Mouse (Mus musculus): ENCODE results near the gene Cacnb1. TPM values are rescaled to one million over a fixed set of nuclear protein-coding genes. Genes with fewer than 3 reads are reported as not detected.

The Cacnb1 gene
- polyA plus RNA-seq, 1 experiment from 2014 or later, result 59.6 TPM

GRCm38 (mm10) chr11:98005686-98006085 lies 17.1 kb downstream of the Cacnb1 start:
- Histone ChIP-seq H3K27me3 (replicated peaks; ENCODE audit: control insufficient read depth, insufficient read depth, low read length) (no peaks in the 10 kb centered on the region), H3K9me3 (ENCODE audit: control insufficient read depth, low read length) (no peaks in the 10 kb centered on the region), H3K4me1 (ENCODE audit: control insufficient read depth, insufficient read depth, low read depth, low read length) (peaks cover 3% of the 10 kb centered on the region), H3K36me3 (ENCODE audit: control insufficient read depth, insufficient read depth, low read length) (peaks cover 39% of the 10 kb centered on the region), H3K9ac (ENCODE audit: low read depth, low read length) (no peak overlapping the region), H3K4me2 (ENCODE audit: low read length) (no peak overlapping the region), H3K27ac (ENCODE audit: low read depth, low read length) (no peak overlapping the region), H3K4me3 (ENCODE audit: low read length) (no peak overlapping the region)
- ATAC-seq, result no peak
- WGBS, result 87% methylated on average over 10 of the region's 10 CpGs

GRCm38 (mm10) chr11:98005076-98005475 lies 17.8 kb downstream of the Cacnb1 start:
- Histone ChIP-seq H3K4me1 (ENCODE audit: control insufficient read depth, insufficient read depth, low read depth, low read length) (peaks cover 3% of the 10 kb centered on the region), H3K4me2 (ENCODE audit: low read length) (no peak overlapping the region), H3K4me3 (ENCODE audit: low read length) (no peak overlapping the region), H3K9ac (ENCODE audit: low read depth, low read length) (no peak overlapping the region), H3K36me3 (ENCODE audit: control insufficient read depth, insufficient read depth, low read length) (peaks cover 35% of the 10 kb centered on the region), H3K27me3 (replicated peaks; ENCODE audit: control insufficient read depth, insufficient read depth, low read length) (no peaks in the 10 kb centered on the region), H3K9me3 (ENCODE audit: control insufficient read depth, low read length) (no peaks in the 10 kb centered on the region), H3K27ac (ENCODE audit: low read depth, low read length) (no peak overlapping the region)
- ATAC-seq, result no peak
- 53% methylated on average over 13 of the region's 13 CpGs for WGBS

GRCm38 (mm10) chr11:98004161-98004560 lies 18.7 kb downstream of the Cacnb1 start:
- peaks cover 26% of the 10 kb centered on the region for H3K36me3 ChIP-seq (ENCODE audit: control insufficient read depth, insufficient read depth, low read length)

GRCm38 (mm10) chr11:98003171-98003671 lies 19.6 kb downstream of the Cacnb1 start:
- H3K9ac ChIP-seq (ENCODE audit: low read depth, low read length), result no peak overlapping the region
- no peaks in the 10 kb centered on the region for H3K27me3 ChIP-seq (replicated peaks; ENCODE audit: control insufficient read depth, insufficient read depth, low read length)
- no peak overlapping the region for H3K4me3 ChIP-seq (ENCODE audit: low read length)
- ATAC-seq, result peak; percentile 6; the same call in 1 of the 2 replicates
- no peak overlapping the region; the same call in 1 of the 2 replicates for H3K4me2 ChIP-seq (ENCODE audit: low read length)
- H3K27ac ChIP-seq (ENCODE audit: low read depth, low read length), result no peak overlapping the region; the same call in 1 of the 2 replicates
- H3K36me3 ChIP-seq (ENCODE audit: control insufficient read depth, insufficient read depth, low read length), result peaks cover 21% of the 10 kb centered on the region
- 30% methylated on average over 17 of the region's 17 CpGs for WGBS
- no peaks in the 10 kb centered on the region for H3K9me3 ChIP-seq (ENCODE audit: control insufficient read depth, low read length)
- peaks cover 3% of the 10 kb centered on the region for H3K4me1 ChIP-seq (ENCODE audit: control insufficient read depth, insufficient read depth, low read depth, low read length)

More at GRCm38 (mm10) chr11:98004161-98004560, 18.7 kb downstream of the Cacnb1 start:
- no peak overlapping the region for H3K4me2 ChIP-seq (ENCODE audit: low read length)
- H3K4me3 ChIP-seq (ENCODE audit: low read length), result no peak overlapping the region
- H3K27me3 ChIP-seq (replicated peaks; ENCODE audit: control insufficient read depth, insufficient read depth, low read length), result no peaks in the 10 kb centered on the region
- H3K9ac ChIP-seq (ENCODE audit: low read depth, low read length), result no peak overlapping the region
- peaks cover 3% of the 10 kb centered on the region for H3K4me1 ChIP-seq (ENCODE audit: control insufficient read depth, insufficient read depth, low read depth, low read length)
- 69% methylated on average over 8 of the region's 8 CpGs for WGBS
- no peaks in the 10 kb centered on the region for H3K9me3 ChIP-seq (ENCODE audit: control insufficient read depth, low read length)
- 0 out of 2 replicates have a peak overlapping the region, but pooled peaks have one; percentile 4 for H3K27ac ChIP-seq (ENCODE audit: low read depth, low read length)
- no peak for ATAC-seq

GRCm38 (mm10) chr11:98002627-98003026 lies 20.2 kb downstream of the Cacnb1 start:
- no peak for ATAC-seq
- no peaks in the 10 kb centered on the region for H3K27me3 ChIP-seq (replicated peaks; ENCODE audit: control insufficient read depth, insufficient read depth, low read length)
- 4% methylated on average over 12 of the region's 12 CpGs for WGBS
- H3K36me3 ChIP-seq (ENCODE audit: control insufficient read depth, insufficient read depth, low read length), result peaks cover 18% of the 10 kb centered on the region
- H3K27ac ChIP-seq (ENCODE audit: low read depth, low read length), result no peak overlapping the region; the same call in 1 of the 2 replicates
- no peak overlapping the region; the same call in 1 of the 2 replicates for H3K4me2 ChIP-seq (ENCODE audit: low read length)
- H3K9me3 ChIP-seq (ENCODE audit: control insufficient read depth, low read length), result no peaks in the 10 kb centered on the region
- H3K9ac ChIP-seq (ENCODE audit: low read depth, low read length), result no peak overlapping the region
- H3K4me1 ChIP-seq (ENCODE audit: control insufficient read depth, insufficient read depth, low read depth, low read length), result peaks cover 3% of the 10 kb centered on the region
- H3K4me3 ChIP-seq (ENCODE audit: low read length), result no peak overlapping the region

- Histone ChIP-seq H3K9me3 (ENCODE audit: control insufficient read depth, low read length) (no peaks in the 10 kb centered on the region), H3K4me1 (ENCODE audit: control insufficient read depth, insufficient read depth, low read depth, low read length) (peaks cover 3% of the 10 kb centered on the region), H3K36me3 (ENCODE audit: control insufficient read depth, insufficient read depth, low read length) (peaks cover 17% of the 10 kb centered on the region), H3K27ac (ENCODE audit: low read depth, low read length) (no peak overlapping the region), H3K4me2 (ENCODE audit: low read length) (no peak overlapping the region), H3K9ac (ENCODE audit: low read depth, low read length) (no peak overlapping the region), H3K27me3 (replicated peaks; ENCODE audit: control insufficient read depth, insufficient read depth, low read length) (no peaks in the 10 kb centered on the region), H3K4me3 (ENCODE audit: low read length) (no peak overlapping the region)
- no peak for ATAC-seq
- WGBS, result 60% methylated on average over 6 of the region's 6 CpGs
Observed at GRCm38 (mm10) chr11:98001986-98002385, 20.8 kb downstream of the Cacnb1 start.

- Histone ChIP-seq H3K4me2 (ENCODE audit: low read length) (no peak overlapping the region), H3K4me3 (ENCODE audit: low read length) (no peak overlapping the region), H3K27me3 (replicated peaks; ENCODE audit: control insufficient read depth, insufficient read depth, low read length) (no peaks in the 10 kb centered on the region), H3K9ac (ENCODE audit: low read depth, low read length) (no peak overlapping the region), H3K27ac (ENCODE audit: low read depth, low read length) (no peak overlapping the region), H3K4me1 (ENCODE audit: control insufficient read depth, insufficient read depth, low read depth, low read length) (peaks cover 3% of the 10 kb centered on the region), H3K9me3 (ENCODE audit: control insufficient read depth, low read length) (no peaks in the 10 kb centered on the region), H3K36me3 (ENCODE audit: control insufficient read depth, insufficient read depth, low read length) (peaks cover 17% of the 10 kb centered on the region)
- ATAC-seq, result no peak
- WGBS, result 41% methylated on average over 11 of the region's 11 CpGs
Observed at GRCm38 (mm10) chr11:98001351-98001824, 21.4 kb downstream of the Cacnb1 start.

GRCm38 (mm10) chr11:98000378-98001140 lies 22.3 kb downstream of the Cacnb1 start:
- Histone ChIP-seq H3K9ac (ENCODE audit: low read depth, low read length) (no peak overlapping the region), H3K27ac (ENCODE audit: low read depth, low read length) (no peak overlapping the region), H3K4me3 (ENCODE audit: low read length) (no peak overlapping the region), H3K27me3 (replicated peaks; ENCODE audit: control insufficient read depth, insufficient read depth, low read length) (no peaks in the 10 kb centered on the region), H3K9me3 (ENCODE audit: control insufficient read depth, low read length) (no peaks in the 10 kb centered on the region), H3K36me3 (ENCODE audit: control insufficient read depth, insufficient read depth, low read length) (peaks cover 16% of the 10 kb centered on the region), H3K4me2 (ENCODE audit: low read length) (no peak overlapping the region), H3K4me1 (ENCODE audit: control insufficient read depth, insufficient read depth, low read depth, low read length) (peaks cover 6% of the 10 kb centered on the region)
- no peak; the same call in 1 of the 2 replicates for ATAC-seq
- WGBS, result 41% methylated on average over 7 of the region's 7 CpGs

GRCm38 (mm10) chr11:97999748-98000147 lies 23.1 kb downstream of the Cacnb1 start:
- no peak overlapping the region for H3K27ac ChIP-seq (ENCODE audit: low read depth, low read length)
- H3K4me3 ChIP-seq (ENCODE audit: low read length), result no peak overlapping the region
- H3K36me3 ChIP-seq (ENCODE audit: control insufficient read depth, insufficient read depth, low read length), result peaks cover 8% of the 10 kb centered on the region; the same call in 1 of the 2 replicates
- 59% methylated on average over 5 of the region's 5 CpGs for WGBS
- no peaks in the 10 kb centered on the region for H3K9me3 ChIP-seq (ENCODE audit: control insufficient read depth, low read length)
- no peaks in the 10 kb centered on the region for H3K27me3 ChIP-seq (replicated peaks; ENCODE audit: control insufficient read depth, insufficient read depth, low read length)
- no peak for ATAC-seq
- H3K9ac ChIP-seq (ENCODE audit: low read depth, low read length), result no peak overlapping the region
- H3K4me1 ChIP-seq (ENCODE audit: control insufficient read depth, insufficient read depth, low read depth, low read length), result peaks cover 9% of the 10 kb centered on the region
- H3K4me2 ChIP-seq (ENCODE audit: low read length), result no peak overlapping the region

All from hindbrain, embryonic 16.5 days (tissue).